Mouse (Mus musculus) forebrain, embryonic 14.5 days (tissue): ENCODE measurements at regions not wholly inside any gene's neighbourhood (a gene's known extent, or its start where the extent isn't known, plus 50 kb on each side); places are given as distances from the start of the nearest gene placed in this dataset.
A peak's percentile ranks its signal among the peaks of the same experiment; 100 is the strongest.

ENCODE experiments used
- ATAC-seq: fragments of 200-750 bp; cut with Nextera tagmentation; 2 replicates; pipeline ENCODE4 v1.8.0; 2017; ENCODE audit warnings: mild to moderate bottlenecking, moderate library complexity
- DNase-seq: peaks from one replicate; pipeline ENCODE4 v3.0.0-alpha.2; 2015; ENCODE audit warnings: low spot score
- H3K27ac ChIP-seq: fragments of 300-500 bp; sonication (generic); 2 replicates; pipeline ENCODE4 v1.5.1; 2014; ENCODE audit warnings: low read depth, mild to moderate bottlenecking, control low read depth, low read length, moderate library complexity
- H3K27me3 ChIP-seq: fragments of 300-500 bp; sonication (generic); replicated peaks from 2 replicates; pipeline ENCODE4 v1.6.1; 2014; ENCODE audit warnings: low read length, control low read depth, mixed read lengths; ENCODE audit not compliant: control insufficient read depth, insufficient read depth
- H3K36me3 ChIP-seq: fragments of 300-500 bp; sonication (generic); 2 replicates; pipeline ENCODE4 v1.6.1; 2014; ENCODE audit warnings: low read length, control low read depth; ENCODE audit not compliant: control insufficient read depth, insufficient read depth
- H3K4me1 ChIP-seq: fragments of 300-500 bp; sonication (generic); 2 replicates; pipeline ENCODE4 v1.6.1; 2014; ENCODE audit warnings: antibody characterized with exemption, low read length, control low read depth; ENCODE audit not compliant: control insufficient read depth, insufficient read depth
- H3K4me2 ChIP-seq: fragments of 300-500 bp; sonication (generic); 2 replicates; pipeline ENCODE4 v1.6.1; 2014; ENCODE audit warnings: mild to moderate bottlenecking, control low read depth, low read length
- H3K4me3 ChIP-seq: fragments of 300-500 bp; sonication (generic); 2 replicates; pipeline ENCODE4 v1.5.1; 2014; ENCODE audit warnings: low read depth, low read length, control low read depth
- H3K9ac ChIP-seq: fragments of 300-500 bp; sonication (generic); 2 replicates; pipeline ENCODE4 v1.6.1; 2014; ENCODE audit warnings: mild to moderate bottlenecking, low read length, control low read depth, moderate library complexity
- H3K9me3 ChIP-seq: fragments of 300-500 bp; sonication (generic); replicated peaks from 2 replicates; pipeline ENCODE4 v1.6.1; 2016; ENCODE audit warnings: low read length, control low read depth, mixed read lengths; ENCODE audit not compliant: control insufficient read depth
- WGBS: fragments of 180-500 bp; shearing (Covaris S2); extraction: QIAGEN DNeasy Blood & Tissue Kit; methylation state at CpG from one replicate; pipeline ENCODE4 v1.1.7; 2014; 5-methylcytosine and 5-hydroxymethylcytosine counted together

- Histone ChIP-seq H3K4me3 (no peak overlapping the region), H3K36me3 (no peaks in the 10 kb centered on the region), H3K27ac (no peak overlapping the region), H3K9me3 (no peaks in the 10 kb centered on the region), H3K27me3 (no peaks in the 10 kb centered on the region), H3K4me2 (no peak overlapping the region), H3K9ac (no peak overlapping the region), H3K4me1 (no peaks in the 10 kb centered on the region)
- ATAC-seq (0 out of 2 replicates have a peak, but pooled peaks have one; percentile 44), DNase-seq (peak; percentile 70)
- 3% methylated on average over 3 of the region's 3 CpGs for WGBS
Observed at GRCm38 (mm10) chr6:121560852-121561251, 74.3 kb upstream of the A2m start.

GRCm38 (mm10) chr6:121560393-121560793 is 74.8 kb upstream of the A2m start:
- Histone ChIP-seq H3K36me3 (no peaks in the 10 kb centered on the region), H3K9me3 (no peaks in the 10 kb centered on the region), H3K4me2 (no peak overlapping the region), H3K27ac (no peak overlapping the region), H3K4me1 (no peaks in the 10 kb centered on the region), H3K27me3 (no peaks in the 10 kb centered on the region), H3K4me3 (no peak overlapping the region), H3K9ac (no peak overlapping the region)
- no peak for DNase-seq
- WGBS = 29% methylated on average over 1 of the region's 1 CpGs
- no peak for ATAC-seq

- Histone ChIP-seq H3K4me1 (no peaks in the 10 kb centered on the region), H3K9me3 (no peaks in the 10 kb centered on the region), H3K4me3 (no peak overlapping the region), H3K27me3 (no peaks in the 10 kb centered on the region), H3K4me2 (no peak overlapping the region), H3K27ac (no peak overlapping the region), H3K9ac (no peak overlapping the region), H3K36me3 (no peaks in the 10 kb centered on the region)
- 8% methylated on average over 3 of the region's 3 CpGs for WGBS
- peak; percentile 53 for DNase-seq
- ATAC-seq = no peak
Observed at GRCm38 (mm10) chr6:121556481-121556880, 78.7 kb upstream of the A2m start.

GRCm38 (mm10) chr6:121553501-121554132 is 80.1 kb upstream of the Iqsec3 start:
- H3K4me2 ChIP-seq = no peak overlapping the region
- DNase-seq (no peak), ATAC-seq (no peak)
- no peaks in the 10 kb centered on the region for H3K9me3 ChIP-seq
- H3K27me3 ChIP-seq = no peaks in the 10 kb centered on the region
- H3K27ac ChIP-seq = no peak overlapping the region
- no peaks in the 10 kb centered on the region for H3K4me1 ChIP-seq
- no peak overlapping the region for H3K9ac ChIP-seq
- H3K4me3 ChIP-seq = no peak overlapping the region
- WGBS = 86% methylated on average over 2 of the region's 2 CpGs
- H3K36me3 ChIP-seq = no peaks in the 10 kb centered on the region

GRCm38 (mm10) chr6:121533521-121533920 is 60.0 kb upstream of the Iqsec3 start:
- 74% methylated on average over 7 of the region's 7 CpGs for WGBS
- no peak overlapping the region for H3K27ac ChIP-seq
- no peak for DNase-seq

GRCm38 (mm10) chr6:121532926-121533325 is 59.4 kb upstream of the Iqsec3 start:
- ATAC-seq (peak; percentile 76), DNase-seq (peak; percentile 75)
- Histone ChIP-seq H3K9ac (no peak overlapping the region), H3K4me1 (no peaks in the 10 kb centered on the region), H3K4me3 (no peak overlapping the region), H3K27ac (no peak overlapping the region), H3K9me3 (no peaks in the 10 kb centered on the region), H3K36me3 (no peaks in the 10 kb centered on the region), H3K4me2 (no peak overlapping the region), H3K27me3 (no peaks in the 10 kb centered on the region)
- 4% methylated on average over 3 of the region's 3 CpGs for WGBS

More at GRCm38 (mm10) chr6:121533521-121533920, 60.0 kb upstream of the Iqsec3 start:
- H3K4me1 ChIP-seq = no peaks in the 10 kb centered on the region
- no peaks in the 10 kb centered on the region for H3K27me3 ChIP-seq
- H3K4me2 ChIP-seq = no peak overlapping the region
- H3K9ac ChIP-seq = no peak overlapping the region
- H3K36me3 ChIP-seq = no peaks in the 10 kb centered on the region
- no peak for ATAC-seq
- H3K4me3 ChIP-seq = no peak overlapping the region
- H3K9me3 ChIP-seq = no peaks in the 10 kb centered on the region

GRCm38 (mm10) chr6:121531825-121532389 is 58.4 kb upstream of the Iqsec3 start:
- WGBS = 56% methylated on average over 13 of the region's 13 CpGs
- DNase-seq = peak; percentile 23
- peak; percentile 35; the same call in 1 of the 2 replicates for ATAC-seq

GRCm38 (mm10) chr6:121527281-121527680 is 53.8 kb upstream of the Iqsec3 start:
- no peaks in the 10 kb centered on the region for H3K36me3 ChIP-seq
- no peaks in the 10 kb centered on the region for H3K27me3 ChIP-seq
- no peak overlapping the region for H3K27ac ChIP-seq
- no peak overlapping the region for H3K4me2 ChIP-seq
- H3K9me3 ChIP-seq = no peaks in the 10 kb centered on the region
- WGBS = 91% methylated on average over 4 of the region's 4 CpGs
- no peak for ATAC-seq
- no peak for DNase-seq
- no peaks in the 10 kb centered on the region for H3K4me1 ChIP-seq
- H3K4me3 ChIP-seq = no peak overlapping the region
- H3K9ac ChIP-seq = no peak overlapping the region

More at GRCm38 (mm10) chr6:121531825-121532389, 58.4 kb upstream of the Iqsec3 start:
- Histone ChIP-seq H3K9ac (no peak overlapping the region), H3K4me3 (no peak overlapping the region), H3K36me3 (no peaks in the 10 kb centered on the region), H3K27me3 (no peaks in the 10 kb centered on the region), H3K4me1 (no peaks in the 10 kb centered on the region), H3K9me3 (no peaks in the 10 kb centered on the region), H3K4me2 (no peak overlapping the region), H3K27ac (no peak overlapping the region)

- Histone ChIP-seq H3K36me3 (no peaks in the 10 kb centered on the region), H3K27ac (no peak overlapping the region), H3K9ac (no peak overlapping the region), H3K4me1 (no peaks in the 10 kb centered on the region), H3K4me2 (no peak overlapping the region), H3K9me3 (no peaks in the 10 kb centered on the region), H3K27me3 (no peaks in the 10 kb centered on the region), H3K4me3 (no peak overlapping the region)
- 90% methylated on average over 2 of the region's 2 CpGs for WGBS
- ATAC-seq (no peak), DNase-seq (no peak)
Observed at GRCm38 (mm10) chr6:121526121-121526520, 52.6 kb upstream of the Iqsec3 start.
